Mouse (Mus musculus): ENCODE data around the gene Asb2.
A peak's percentile ranks its signal among the peaks of the same experiment; 100 is the strongest.

Gene Asb2

GRCm38 (mm10) chr12:103355746-103356414 is at the start of gene Asb2:
TSS of gene Asb2 (minus strand) at chr12:103356001.
- no peak for DNase-seq (ENCODE audit: inconsistent age in 2 of 2, low spot score in 1 of 2)

- DNase-seq (ENCODE audit: inconsistent age in 2 of 2, low spot score in 1 of 2), result no peak
Observed at GRCm38 (mm10) chr12:103404131-103404530, 48.3 kb upstream of the Asb2 start.

- no peak for DNase-seq (ENCODE audit: inconsistent age in 2 of 2, low spot score in 1 of 2)
Observed at GRCm38 (mm10) chr12:103396751-103397150, 41.0 kb upstream of the Asb2 start.

- DNase-seq (ENCODE audit: inconsistent age in 2 of 2, low spot score in 1 of 2), result no peak
Observed at GRCm38 (mm10) chr12:103395486-103396275, 39.9 kb upstream of the Asb2 start.

GRCm38 (mm10) chr12:103393528-103393927 is 37.7 kb upstream of the Asb2 start:
- no peak for DNase-seq (ENCODE audit: inconsistent age in 2 of 2, low spot score in 1 of 2)

GRCm38 (mm10) chr12:103391098-103391497 is 35.3 kb upstream of the Asb2 start:
- no peak for DNase-seq (ENCODE audit: inconsistent age in 2 of 2, low spot score in 1 of 2)

- DNase-seq (ENCODE audit: inconsistent age in 2 of 2, low spot score in 1 of 2), result no peak
Observed at GRCm38 (mm10) chr12:103389982-103390381, 34.2 kb upstream of the Asb2 start.

- DNase-seq (ENCODE audit: inconsistent age in 2 of 2, low spot score in 1 of 2), result no peak
Observed at GRCm38 (mm10) chr12:103389348-103389727, 33.5 kb upstream of the Asb2 start.

GRCm38 (mm10) chr12:103388505-103389347 is 32.9 kb upstream of the Asb2 start, which contains the start of gene Otub2:
TSS of gene Otub2 (plus strand) at chr12:103388682.
- DNase-seq (ENCODE audit: inconsistent age in 2 of 2, low spot score in 1 of 2), result peak; percentile 97 to 99

- DNase-seq (ENCODE audit: inconsistent age in 2 of 2, low spot score in 1 of 2), result no peak
Observed at GRCm38 (mm10) chr12:103380226-103380625, 24.4 kb upstream of the Asb2 start.

GRCm38 (mm10) chr12:103376774-103377173 is 21.0 kb upstream of the Asb2 start:
- DNase-seq (ENCODE audit: inconsistent age in 2 of 2, low spot score in 1 of 2), result no peak

GRCm38 (mm10) chr12:103376124-103376523 is 20.3 kb upstream of the Asb2 start:
- no peak for DNase-seq (ENCODE audit: inconsistent age in 2 of 2, low spot score in 1 of 2)

GRCm38 (mm10) chr12:103373530-103374236 is 17.9 kb upstream of the Asb2 start:
- no peak for DNase-seq (ENCODE audit: inconsistent age in 2 of 2, low spot score in 1 of 2)

- DNase-seq (ENCODE audit: inconsistent age in 2 of 2, low spot score in 1 of 2), result peak; percentile 57 to 87
Observed at GRCm38 (mm10) chr12:103371711-103372110, 15.9 kb upstream of the Asb2 start.

GRCm38 (mm10) chr12:103370861-103371260 is 15.1 kb upstream of the Asb2 start:
- no peak for DNase-seq (ENCODE audit: inconsistent age in 2 of 2, low spot score in 1 of 2)

GRCm38 (mm10) chr12:103368777-103369176 is 13.0 kb upstream of the Asb2 start:
- DNase-seq (ENCODE audit: inconsistent age in 2 of 2, low spot score in 1 of 2), result no peak

- no peak for DNase-seq (ENCODE audit: inconsistent age in 2 of 2, low spot score in 1 of 2)
Observed at GRCm38 (mm10) chr12:103368326-103368669, 12.5 kb upstream of the Asb2 start.

- peak; percentile 65 to 89 for DNase-seq (ENCODE audit: inconsistent age in 2 of 2, low spot score in 1 of 2)
Observed at GRCm38 (mm10) chr12:103367620-103368325, 12.0 kb upstream of the Asb2 start.

GRCm38 (mm10) chr12:103367171-103367570 is 11.4 kb upstream of the Asb2 start:
- peak in 1 of 2 experiments; percentile 31 for DNase-seq (ENCODE audit: inconsistent age in 2 of 2, low spot score in 1 of 2)

- no peak for DNase-seq (ENCODE audit: inconsistent age in 2 of 2, low spot score in 1 of 2)
Observed at GRCm38 (mm10) chr12:103362336-103362735, 6.5 kb upstream of the Asb2 start.

Measured in adrenal gland, adult (tissue).